Mouse (Mus musculus) small intestine, adult 2 months (tissue): ENCODE measurements around the gene Sprr2a3.
"Not testable (repeated sequence)": the region's sequence is repeated elsewhere in the genome, so short reads cannot be mapped to it uniquely, and the experiment has no call there.

Experiments used
- CTCF ChIP-seq: fragments of 200-500 bp; IDR thresholded peaks from 2 replicates; pipeline ENCODE4 v1.5.1; 2012; ENCODE audit warnings: low read depth, mild to moderate bottlenecking, control low read depth, inconsistent platforms, low read length, moderate library complexity, mixed read lengths; ENCODE audit not compliant: insufficient replicate concordance, insufficient read length; ENCODE audit errors: extremely low read depth
- POLR2A ChIP-seq: fragments of 200-500 bp; IDR thresholded peaks from 2 replicates; pipeline ENCODE4 v1.6.1; 2012; ENCODE audit warnings: low read depth, mild to moderate bottlenecking, control low read depth, inconsistent platforms, low read length, moderate library complexity

DNA sequence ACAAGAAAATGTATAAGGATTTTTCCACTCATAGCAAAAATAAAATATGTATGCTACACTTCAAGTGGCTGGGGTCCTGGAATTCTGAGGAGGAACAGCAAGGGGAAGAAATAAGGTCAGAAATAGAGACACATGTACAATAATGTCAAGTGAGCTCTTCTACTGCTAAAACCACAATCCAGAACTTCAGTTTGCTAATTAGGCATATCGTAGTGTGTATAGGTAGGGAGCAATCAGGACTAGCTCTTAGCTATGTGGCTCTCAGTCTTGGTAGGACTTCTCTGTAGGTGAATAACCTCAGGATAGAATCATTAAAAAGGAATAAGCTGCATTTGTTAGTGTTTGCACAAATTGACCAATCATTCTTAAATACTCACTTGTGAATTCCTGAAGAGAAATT, 46.0 kb upstream of the Sprr2a3 start:
- TF ChIP-seq POLR2A, CTCF: not testable (repeated sequence)
